Mouse (Mus musculus) intestine, embryonic 14.5 days (tissue): ENCODE results near the gene Myoz1. TPM values are rescaled to one million over a fixed set of nuclear protein-coding genes. Genes with fewer than 3 reads are reported as not detected.
"Not testable (repeated sequence)": the region's sequence is repeated elsewhere in the genome, so short reads cannot be mapped to it uniquely, and the experiment has no call there.

ENCODE experiments used
- ATAC-seq: fragments of 200-750 bp; cut with Nextera tagmentation; replicated peaks from 2 replicates; pipeline ENCODE4 v1.8.0; 2017; ENCODE audit warnings: low read depth, moderate number of reproducible peaks, moderate TSS enrichment, moderate library complexity; ENCODE audit not compliant: low FRiP score, low TSS enrichment
- DNase-seq: peaks from one replicate; pipeline ENCODE4 v3.0.0-alpha.2; 2018; ENCODE audit warnings: low spot score
- H3K27ac ChIP-seq: fragments of 300-500 bp; sonication (generic); 2 replicates; pipeline ENCODE4 v1.5.1; 2014; ENCODE audit warnings: low read depth, mild to moderate bottlenecking, control low read depth
- H3K27me3 ChIP-seq: fragments of 300-500 bp; sonication (generic); replicated peaks from 2 replicates; pipeline ENCODE4 v1.6.1; 2014; ENCODE audit warnings: low read length, control low read depth; ENCODE audit not compliant: control insufficient read depth, insufficient read depth
- H3K36me3 ChIP-seq: fragments of 300-500 bp; sonication (generic); 2 replicates; pipeline ENCODE4 v1.6.1; 2014; ENCODE audit warnings: low read length, control low read depth; ENCODE audit not compliant: control insufficient read depth, insufficient read depth
- H3K4me1 ChIP-seq: fragments of 300-500 bp; sonication (generic); replicated peaks from 2 replicates; pipeline ENCODE4 v1.6.1; 2014; ENCODE audit warnings: low read length, control low read depth, mixed read lengths; ENCODE audit not compliant: control insufficient read depth, insufficient read depth
- H3K4me2 ChIP-seq: fragments of 300-500 bp; sonication (generic); 2 replicates; pipeline ENCODE4 v1.6.1; 2014; ENCODE audit warnings: low read length
- H3K4me3 ChIP-seq: fragments of 300-500 bp; sonication (generic); 2 replicates; pipeline ENCODE4 v1.5.1; 2014; ENCODE audit warnings: low read depth, low read length, control low read depth, mixed read lengths
- H3K9ac ChIP-seq: fragments of 300-500 bp; sonication (generic); 2 replicates; pipeline ENCODE4 v1.6.1; 2014; ENCODE audit warnings: mild to moderate bottlenecking, low read length
- H3K9me3 ChIP-seq: fragments of 300-500 bp; sonication (generic); 2 replicates; pipeline ENCODE4 v1.6.1; 2016; ENCODE audit warnings: low read length, control low read depth; ENCODE audit not compliant: control insufficient read depth
- WGBS: fragments of 180-500 bp; shearing (Covaris S2); extraction: QIAGEN DNeasy Blood & Tissue Kit; methylation state at CpG from one replicate; pipeline ENCODE4 v1.1.7; 2014; 5-methylcytosine and 5-hydroxymethylcytosine counted together
- polyA plus RNA-seq: library from polyadenylated mRNA; unstranded; fragments of >200 nt; fragmentation: Nextera tagmentation; extraction: Ambion mirVana; gene quantifications from 2 replicates; pipeline ENCODE4 v1.2.1, GENCODE M21; 2014

Myoz1 gene
- polyA plus RNA-seq, 1 experiment from 2014 or later, result not detected

GRCm38 (mm10) chr14:20638702-20639101 lies 17.6 kb downstream of the Myoz1 start:
- WGBS, result 92% methylated on average over 6 of the region's 6 CpGs
- H3K4me1 ChIP-seq, result peaks cover 12% of the 10 kb centered on the region

GRCm38 (mm10) chr14:20637818-20638574 lies 18.3 kb downstream of the Myoz1 start:
- H3K27ac ChIP-seq, result no peak overlapping the region
- 80% methylated on average over 2 of the region's 2 CpGs for WGBS
- H3K4me1 ChIP-seq, result peaks cover 12% of the 10 kb centered on the region
- no peak overlapping the region for H3K9ac ChIP-seq
- no peaks in the 10 kb centered on the region for H3K36me3 ChIP-seq
- DNase-seq (no peak), ATAC-seq (no peak)
- no peaks in the 10 kb centered on the region for H3K9me3 ChIP-seq
- H3K4me3 ChIP-seq, result no peak overlapping the region
- H3K4me2 ChIP-seq, result no peak overlapping the region
- H3K27me3 ChIP-seq, result no peaks in the 10 kb centered on the region

More at GRCm38 (mm10) chr14:20638702-20639101, 17.6 kb downstream of the Myoz1 start:
- H3K9ac ChIP-seq, result no peak overlapping the region
- DNase-seq (no peak), ATAC-seq (no peak)
- no peak overlapping the region for H3K27ac ChIP-seq
- no peaks in the 10 kb centered on the region for H3K9me3 ChIP-seq
- H3K36me3 ChIP-seq, result no peaks in the 10 kb centered on the region
- H3K4me3 ChIP-seq, result no peak overlapping the region
- no peaks in the 10 kb centered on the region for H3K27me3 ChIP-seq
- no peak overlapping the region for H3K4me2 ChIP-seq

- whole genome bisulfite sequencing, result 94% methylated on average over 3 of the region's 3 CpGs
- H3K9ac ChIP-seq, H3K4me2 ChIP-seq, H3K27me3 ChIP-seq, H3K4me3 ChIP-seq, DNase-seq, H3K36me3 ChIP-seq, ATAC-seq, H3K4me1 ChIP-seq, H3K27ac ChIP-seq, H3K9me3 ChIP-seq: not testable (repeated sequence)
Measured at GRCm38 (mm10) chr14:20636968-20637367, 19.4 kb downstream of the Myoz1 start.

GRCm38 (mm10) chr14:20635546-20635945 lies 20.8 kb downstream of the Myoz1 start:
- DNase-seq (no peak), ATAC-seq (no peak)
- H3K36me3 ChIP-seq, result no peaks in the 10 kb centered on the region
- no peak overlapping the region for H3K4me2 ChIP-seq
- H3K27me3 ChIP-seq, result no peaks in the 10 kb centered on the region
- H3K4me3 ChIP-seq, result no peak overlapping the region
- H3K9ac ChIP-seq, result no peak overlapping the region
- H3K4me1 ChIP-seq, result peaks cover 3% of the 10 kb centered on the region; the same call in 1 of the 2 replicates
- no peaks in the 10 kb centered on the region for H3K9me3 ChIP-seq
- WGBS, result 78% methylated on average over 2 of the region's 2 CpGs
- no peak overlapping the region for H3K27ac ChIP-seq

GRCm38 (mm10) chr14:20631253-20631652 lies 25.1 kb downstream of the Myoz1 start:
- Histone ChIP-seq H3K36me3 (no peaks in the 10 kb centered on the region), H3K27me3 (no peaks in the 10 kb centered on the region), H3K4me2 (no peak overlapping the region), H3K9ac (no peak overlapping the region), H3K27ac (no peak overlapping the region), H3K4me1 (no peaks in the 10 kb centered on the region), H3K4me3 (no peak overlapping the region), H3K9me3 (no peaks in the 10 kb centered on the region)
- DNase-seq (no peak), ATAC-seq (no peak)
- WGBS, result 50% methylated on average over 4 of the region's 4 CpGs

GRCm38 (mm10) chr14:20626971-20627370 lies 29.4 kb downstream of the Myoz1 start:
- Histone ChIP-seq H3K36me3 (no peaks in the 10 kb centered on the region), H3K9me3 (no peaks in the 10 kb centered on the region), H3K27me3 (no peaks in the 10 kb centered on the region), H3K4me2 (no peak overlapping the region), H3K4me3 (no peak overlapping the region), H3K9ac (no peak overlapping the region), H3K27ac (no peak overlapping the region), H3K4me1 (no peaks in the 10 kb centered on the region)
- WGBS, result 82% methylated on average over 3 of the region's 3 CpGs
- ATAC-seq (no peak), DNase-seq (no peak)

GRCm38 (mm10) chr14:20626447-20626846 lies 29.9 kb downstream of the Myoz1 start:
- H3K9ac ChIP-seq, result no peak overlapping the region
- H3K27me3 ChIP-seq, result no peaks in the 10 kb centered on the region
- H3K36me3 ChIP-seq, result no peaks in the 10 kb centered on the region
- H3K4me3 ChIP-seq, result no peak overlapping the region
- 85% methylated on average over 2 of the region's 2 CpGs for WGBS
- no peaks in the 10 kb centered on the region for H3K9me3 ChIP-seq
- no peaks in the 10 kb centered on the region for H3K4me1 ChIP-seq
- H3K27ac ChIP-seq, result no peak overlapping the region
- DNase-seq (no peak), ATAC-seq (no peak)
- no peak overlapping the region for H3K4me2 ChIP-seq

GRCm38 (mm10) chr14:20622907-20623306 lies 33.4 kb downstream of the Myoz1 start:
- 92% methylated on average over 3 of the region's 3 CpGs for WGBS
- Histone ChIP-seq H3K4me2 (no peak overlapping the region), H3K4me1 (no peaks in the 10 kb centered on the region), H3K27ac (no peak overlapping the region), H3K27me3 (no peaks in the 10 kb centered on the region), H3K9ac (no peak overlapping the region), H3K9me3 (no peaks in the 10 kb centered on the region), H3K36me3 (no peaks in the 10 kb centered on the region), H3K4me3 (no peak overlapping the region)
- DNase-seq (no peak), ATAC-seq (no peak)

- Histone ChIP-seq H3K4me3 (no peak overlapping the region), H3K27ac (no peak overlapping the region), H3K9me3 (no peaks in the 10 kb centered on the region), H3K9ac (no peak overlapping the region), H3K36me3 (no peaks in the 10 kb centered on the region), H3K4me2 (no peak overlapping the region), H3K4me1 (no peaks in the 10 kb centered on the region), H3K27me3 (no peaks in the 10 kb centered on the region)
- ATAC-seq (no peak), DNase-seq (no peak)
- 75% methylated on average over 2 of the region's 2 CpGs for WGBS
Measured at GRCm38 (mm10) chr14:20622412-20622811, 33.9 kb downstream of the Myoz1 start.
